Mouse (Mus musculus) midbrain, embryonic 10.5 days (tissue): Measurements from ENCODE around the gene Id3. TPM values are rescaled to one million over a fixed set of nuclear protein-coding genes. Genes with fewer than 3 reads are reported as not detected.

ENCODE experiments used
- DNase-seq: peaks from one replicate; pipeline ENCODE4 v3.0.0-alpha.2; 2017; ENCODE audit warnings: low spot score
- H3K27ac ChIP-seq: fragments of 300-500 bp; sonication (generic); replicated peaks from 2 replicates; pipeline ENCODE4 v1.5.1; 2016; ENCODE audit warnings: mild to moderate bottlenecking
- H3K27me3 ChIP-seq: fragments of 300-500 bp; sonication (generic); 2 replicates; pipeline ENCODE4 v1.6.1; 2016; ENCODE audit warnings: low read depth, mild to moderate bottlenecking; ENCODE audit not compliant: poor library complexity, severe bottlenecking
- H3K36me3 ChIP-seq: fragments of 300-500 bp; sonication (generic); 2 replicates; pipeline ENCODE4 v1.6.1; 2016; ENCODE audit warnings: mild to moderate bottlenecking, moderate library complexity
- H3K4me1 ChIP-seq: fragments of 300-500 bp; sonication (generic); 2 replicates; pipeline ENCODE4 v1.6.1; 2016
- H3K4me3 ChIP-seq: fragments of 300-500 bp; sonication (generic); 2 replicates; pipeline ENCODE4 v1.5.1; 2016; ENCODE audit warnings: mild to moderate bottlenecking, moderate library complexity
- H3K9me3 ChIP-seq: fragments of 300-500 bp; sonication (generic); replicated peaks from 2 replicates; pipeline ENCODE4 v1.6.1; 2016; ENCODE audit warnings: mild to moderate bottlenecking
- WGBS: fragments of 180-500 bp; shearing (Covaris S2); methylation state at CpG from one replicate; pipeline ENCODE4 v1.1.7; 2016; 5-methylcytosine and 5-hydroxymethylcytosine counted together
- polyA plus RNA-seq: library from polyadenylated mRNA; unstranded; fragments of >200 nt; fragmentation: Nextera tagmentation; extraction: Ambion mirVana; gene quantifications from 2 replicates; pipeline ENCODE4 v1.2.1, GENCODE M21; 2016

Gene Id3
- polyA plus RNA-seq, 1 experiment from 2014 or later, result 802 TPM

DNA sequence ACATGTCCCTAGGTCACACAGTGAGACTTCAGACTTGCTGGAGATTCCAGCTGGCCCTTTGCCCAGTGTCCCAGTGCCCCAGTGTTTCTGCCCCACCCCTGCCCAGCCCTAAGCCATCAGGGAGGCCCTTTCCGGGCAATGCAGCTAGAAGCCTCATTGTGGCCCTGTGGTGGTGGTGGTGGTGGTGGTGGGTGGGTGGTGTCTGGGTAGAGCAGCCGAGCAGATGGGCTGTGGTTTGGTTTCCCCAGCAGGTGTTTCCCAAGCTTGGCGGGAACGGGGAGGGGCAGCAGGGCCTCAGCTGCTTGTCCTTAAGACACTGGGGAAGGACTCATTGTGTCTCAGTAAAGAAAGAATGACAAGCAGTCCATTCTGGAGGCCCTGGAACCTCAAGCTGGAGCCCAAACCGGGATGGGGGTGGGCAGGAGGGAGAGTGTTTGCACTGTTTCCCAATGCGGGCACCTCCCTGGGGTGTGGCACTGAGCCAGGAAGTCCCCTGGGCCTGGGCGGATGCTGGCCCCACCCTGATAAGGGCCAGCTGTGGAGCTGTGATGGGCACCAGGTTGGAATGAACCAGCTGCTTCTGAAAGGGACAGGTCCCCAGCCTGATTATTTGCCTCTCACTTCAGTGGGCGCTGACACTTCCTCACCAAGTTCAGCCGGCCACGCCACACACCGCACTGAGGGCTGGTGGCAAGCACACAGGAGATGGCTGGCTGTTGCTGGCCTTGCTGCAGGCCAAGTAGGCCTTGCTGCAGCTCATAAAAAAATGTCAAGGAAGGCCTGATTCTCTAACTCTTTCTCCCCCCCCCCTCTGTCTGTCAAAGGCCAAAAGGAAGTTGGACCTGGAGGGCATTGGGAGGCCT lies 34.5 kb downstream of the Id3 start:
- H3K4me1 ChIP-seq, result peaks cover 83% of the 10 kb centered on the region
- H3K4me3 ChIP-seq, result 0 out of 2 replicates have a peak overlapping the region, but pooled peaks have one; percentile 7
- no peaks in the 10 kb centered on the region for H3K9me3 ChIP-seq
- 69% methylated on average over 11 of the region's 11 CpGs for WGBS
- DNase-seq, result no peak
- peaks cover 8% of the 10 kb centered on the region; the same call in 1 of the 2 replicates for H3K27me3 ChIP-seq
- peak overlapping the region; percentile 70 for H3K27ac ChIP-seq
- H3K36me3 ChIP-seq, result peaks cover 33% of the 10 kb centered on the region

GRCm38 (mm10) chr4:136178475-136178921 lies 35.2 kb downstream of the Id3 start:
- peak overlapping the region; percentile 70 for H3K27ac ChIP-seq
- H3K4me3 ChIP-seq, result no peak overlapping the region
- no peaks in the 10 kb centered on the region for H3K9me3 ChIP-seq
- peaks cover 39% of the 10 kb centered on the region for H3K36me3 ChIP-seq
- H3K4me1 ChIP-seq, result peaks cover 77% of the 10 kb centered on the region
- WGBS, result 88% methylated on average over 12 of the region's 12 CpGs
- DNase-seq, result no peak
- peaks cover 8% of the 10 kb centered on the region; the same call in 1 of the 2 replicates for H3K27me3 ChIP-seq

DNA sequence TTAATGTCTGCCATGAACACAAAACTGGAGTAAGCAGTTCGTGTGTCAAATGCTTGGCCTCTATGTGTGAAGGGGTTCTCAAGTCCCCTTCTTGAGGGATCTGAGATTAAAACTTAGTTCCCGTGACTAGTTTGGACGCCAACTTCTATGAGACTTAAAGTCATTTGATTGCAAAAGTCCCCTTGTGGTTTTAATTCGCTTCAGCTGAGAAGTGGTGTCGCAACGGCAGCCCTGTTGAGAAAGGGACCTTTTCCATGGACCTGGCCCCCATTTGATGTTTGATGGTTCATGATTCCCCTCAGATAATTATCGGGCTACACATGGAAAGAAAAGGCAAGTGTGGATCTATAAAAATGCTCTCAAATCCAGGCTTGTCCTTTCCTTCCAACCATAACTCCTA lies 36.2 kb downstream of the Id3 start:
- Histone ChIP-seq H3K36me3 (peaks cover 47% of the 10 kb centered on the region), H3K27me3 (peaks cover 8% of the 10 kb centered on the region; the same call in 1 of the 2 replicates), H3K4me3 (no peak overlapping the region), H3K27ac (no peak overlapping the region), H3K4me1 (peaks cover 67% of the 10 kb centered on the region), H3K9me3 (no peaks in the 10 kb centered on the region)
- no peak for DNase-seq
- 90% methylated on average over 7 of the region's 7 CpGs for WGBS

GRCm38 (mm10) chr4:136179998-136180397 lies 36.7 kb downstream of the Id3 start:
- H3K27me3 ChIP-seq, result peaks cover 8% of the 10 kb centered on the region; the same call in 1 of the 2 replicates
- WGBS, result 3% methylated on average over 15 of the region's 15 CpGs
- DNase-seq, result peak; percentile 89
- no peaks in the 10 kb centered on the region for H3K9me3 ChIP-seq
- H3K36me3 ChIP-seq, result peaks cover 50% of the 10 kb centered on the region
- H3K4me1 ChIP-seq, result peaks cover 62% of the 10 kb centered on the region
- peak overlapping the region; percentile 47 for H3K4me3 ChIP-seq
- H3K27ac ChIP-seq, result peak overlapping the region; percentile 79

DNA sequence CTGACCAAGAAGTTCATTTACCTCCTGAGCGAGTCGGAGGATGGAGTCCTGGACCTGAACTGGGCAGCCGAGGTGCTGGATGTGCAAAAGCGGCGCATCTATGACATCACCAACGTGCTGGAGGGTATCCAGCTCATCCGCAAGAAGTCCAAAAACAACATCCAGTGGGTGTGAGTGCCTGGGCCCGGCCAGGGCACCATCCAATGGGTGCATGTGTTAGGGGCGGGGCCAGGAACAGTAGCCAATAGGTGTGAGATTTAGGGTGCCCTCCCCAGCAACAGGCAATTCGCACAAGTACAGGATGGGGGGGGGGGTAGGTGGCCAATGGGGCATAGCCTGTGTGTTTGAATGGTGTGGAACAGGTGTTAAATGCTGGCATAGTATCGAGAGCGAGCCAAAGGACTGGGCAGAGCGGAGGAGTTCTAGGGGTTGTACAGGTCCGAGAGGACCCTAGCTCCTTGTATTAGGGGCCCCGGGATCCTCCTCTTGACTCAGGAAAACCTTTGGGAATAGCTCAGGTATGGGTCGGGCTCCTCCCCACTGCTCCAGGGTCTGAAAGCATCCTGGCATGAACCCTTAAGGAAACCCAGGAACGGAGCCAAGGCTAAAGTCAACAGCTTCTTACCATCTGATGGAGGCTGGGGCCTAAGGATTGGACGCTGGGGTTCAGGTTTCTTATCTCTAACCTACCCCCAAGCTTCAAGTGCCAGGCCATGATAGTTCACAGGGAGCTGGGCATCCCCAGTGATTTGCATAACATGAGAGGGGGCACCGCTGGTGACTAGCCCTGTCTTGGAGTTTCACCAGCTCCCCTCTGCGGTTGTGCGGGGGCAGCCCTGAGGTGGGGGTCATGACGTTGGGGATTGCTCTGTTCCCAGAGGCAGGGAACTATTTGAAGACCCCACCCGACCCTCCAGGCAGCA lies 37.4 kb downstream of the Id3 start:
- Histone ChIP-seq H3K9me3 (no peaks in the 10 kb centered on the region), H3K27ac (peak overlapping the region; percentile 79), H3K4me1 (peaks cover 55% of the 10 kb centered on the region), H3K4me3 (peak overlapping the region; percentile 47), H3K27me3 (peaks cover 8% of the 10 kb centered on the region; the same call in 1 of the 2 replicates), H3K36me3 (peaks cover 54% of the 10 kb centered on the region)
- WGBS, result 14% methylated on average over 23 of the region's 23 CpGs
- DNase-seq, result peak; percentile 51

DNA sequence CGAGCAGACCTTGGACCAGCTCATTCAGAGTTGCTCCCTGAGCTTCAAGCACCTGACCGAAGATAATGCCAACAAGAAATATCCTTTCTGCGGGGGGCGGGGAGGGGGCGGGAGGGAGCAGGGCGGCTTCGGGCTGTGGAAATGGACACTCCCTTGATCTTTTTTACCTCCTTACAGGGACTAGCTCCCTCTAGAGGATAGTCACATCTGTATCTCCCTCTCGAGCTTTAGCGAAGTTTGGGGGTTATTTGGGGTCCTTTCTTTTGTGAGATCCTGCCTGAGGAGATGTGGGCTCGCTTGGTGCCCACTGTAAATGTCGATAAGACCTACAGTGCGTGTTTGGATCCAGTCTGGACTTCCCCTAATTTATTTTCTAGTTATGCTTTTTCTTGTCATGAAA lies 38.1 kb downstream of the Id3 start:
- Histone ChIP-seq H3K4me3 (no peak overlapping the region), H3K4me1 (peaks cover 48% of the 10 kb centered on the region), H3K27ac (no peak overlapping the region), H3K9me3 (no peaks in the 10 kb centered on the region), H3K36me3 (peaks cover 61% of the 10 kb centered on the region), H3K27me3 (peaks cover 8% of the 10 kb centered on the region; the same call in 1 of the 2 replicates)
- 23% methylated on average over 12 of the region's 12 CpGs for WGBS
- no peak for DNase-seq

DNA sequence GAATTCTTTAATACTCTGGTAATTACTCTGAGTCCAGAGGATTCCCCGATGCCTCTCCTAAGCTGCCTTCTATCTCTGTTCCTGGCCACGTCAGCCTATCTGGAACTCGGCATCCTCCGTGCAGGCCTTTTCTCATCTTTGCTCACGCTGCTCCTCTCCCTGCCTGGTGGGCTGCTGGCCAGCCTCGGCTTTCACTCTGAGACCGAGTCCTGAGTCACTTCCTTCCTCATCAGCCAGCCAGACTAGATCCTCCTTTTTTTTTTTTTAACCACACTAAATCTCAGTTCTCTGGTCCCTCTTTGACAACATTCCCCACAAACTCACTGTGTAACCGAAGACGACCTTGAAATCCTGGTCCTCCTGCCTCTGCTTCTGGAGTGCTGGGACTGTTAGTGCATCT lies 42.1 kb downstream of the Id3 start:
- no peak overlapping the region for H3K4me3 ChIP-seq
- H3K4me1 ChIP-seq, result peaks cover 11% of the 10 kb centered on the region
- peaks cover 7% of the 10 kb centered on the region; the same call in 1 of the 2 replicates for H3K27me3 ChIP-seq
- 88% methylated on average over 9 of the region's 9 CpGs for WGBS
- peaks cover 81% of the 10 kb centered on the region for H3K36me3 ChIP-seq
- no peak overlapping the region for H3K27ac ChIP-seq
- H3K9me3 ChIP-seq, result no peaks in the 10 kb centered on the region
- DNase-seq, result no peak

DNA sequence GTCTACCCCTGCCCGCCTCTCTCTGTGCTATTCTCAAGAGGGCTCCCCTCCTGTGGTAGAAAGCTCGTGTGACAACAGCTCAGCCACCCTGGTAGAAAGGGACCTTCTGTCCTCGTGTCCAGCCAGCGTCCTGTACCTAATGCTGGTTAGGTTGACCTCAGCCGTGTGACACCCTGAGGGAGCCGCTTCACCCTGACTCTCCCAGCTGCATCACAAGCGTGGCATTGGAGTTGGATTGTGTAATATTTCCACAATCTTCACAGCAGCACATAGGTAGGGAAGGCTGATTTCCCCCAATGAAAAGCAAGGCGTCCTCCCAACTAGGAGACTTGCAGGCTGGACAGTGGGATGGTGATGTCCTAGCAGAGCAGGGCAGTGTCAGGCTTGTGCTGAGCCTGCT lies 43.0 kb downstream of the Id3 start:
- H3K27ac ChIP-seq, result no peak overlapping the region
- WGBS, result 90% methylated on average over 8 of the region's 8 CpGs
- no peaks in the 10 kb centered on the region for H3K9me3 ChIP-seq
- H3K4me1 ChIP-seq, result peaks cover 2% of the 10 kb centered on the region; the same call in 1 of the 2 replicates
- H3K27me3 ChIP-seq, result no peaks in the 10 kb centered on the region
- peaks cover 84% of the 10 kb centered on the region for H3K36me3 ChIP-seq
- DNase-seq, result no peak
- no peak overlapping the region for H3K4me3 ChIP-seq

DNA sequence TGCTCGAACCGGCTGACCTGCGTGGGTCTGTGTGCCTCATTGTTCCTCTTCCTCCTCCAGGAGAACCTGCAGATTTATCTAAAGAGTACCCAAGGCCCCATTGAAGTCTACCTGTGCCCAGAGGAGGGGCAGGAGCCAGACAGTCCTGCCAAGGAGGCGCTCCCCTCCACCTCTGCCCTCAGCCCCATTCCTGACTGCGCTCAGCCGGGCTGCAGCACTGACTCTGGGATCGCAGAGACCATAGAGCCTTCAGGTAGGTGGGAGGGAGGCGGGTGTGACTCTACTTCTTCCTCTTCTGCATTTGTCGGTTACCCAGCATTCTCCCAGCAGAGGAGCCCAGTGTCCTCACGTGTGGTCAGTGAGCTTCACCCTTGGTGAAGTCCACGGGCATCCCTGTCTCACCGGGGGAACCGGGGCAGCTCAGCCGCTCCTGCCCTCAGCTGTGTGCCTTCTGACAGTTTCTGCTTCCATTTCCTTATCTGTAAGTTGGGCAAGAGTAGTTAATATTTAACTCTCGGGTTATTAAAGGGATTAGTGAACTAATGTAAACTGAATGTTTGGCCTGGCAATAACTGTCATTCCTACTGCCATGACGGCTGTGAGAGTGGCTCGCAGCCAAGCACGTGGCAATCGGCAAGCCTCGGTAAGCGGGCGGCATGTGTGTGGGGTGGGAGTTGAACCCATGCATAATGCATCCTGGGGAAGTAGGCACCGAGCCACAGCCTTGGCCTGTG lies 43.6 kb downstream of the Id3 start:
- Histone ChIP-seq H3K9me3 (no peaks in the 10 kb centered on the region), H3K36me3 (peaks cover 90% of the 10 kb centered on the region), H3K27ac (no peak overlapping the region), H3K4me1 (no peaks in the 10 kb centered on the region), H3K27me3 (no peaks in the 10 kb centered on the region), H3K4me3 (no peak overlapping the region)
- 91% methylated on average over 23 of the region's 23 CpGs for WGBS
- DNase-seq, result no peak

- Histone ChIP-seq H3K27ac (no peak overlapping the region), H3K4me1 (no peaks in the 10 kb centered on the region), H3K36me3 (peaks cover 97% of the 10 kb centered on the region), H3K4me3 (no peak overlapping the region), H3K27me3 (no peaks in the 10 kb centered on the region), H3K9me3 (no peaks in the 10 kb centered on the region)
- 88% methylated on average over 6 of the region's 6 CpGs for WGBS
- DNase-seq, result no peak
Observed at GRCm38 (mm10) chr4:136188973-136189737, 45.9 kb downstream of the Id3 start.

DNA sequence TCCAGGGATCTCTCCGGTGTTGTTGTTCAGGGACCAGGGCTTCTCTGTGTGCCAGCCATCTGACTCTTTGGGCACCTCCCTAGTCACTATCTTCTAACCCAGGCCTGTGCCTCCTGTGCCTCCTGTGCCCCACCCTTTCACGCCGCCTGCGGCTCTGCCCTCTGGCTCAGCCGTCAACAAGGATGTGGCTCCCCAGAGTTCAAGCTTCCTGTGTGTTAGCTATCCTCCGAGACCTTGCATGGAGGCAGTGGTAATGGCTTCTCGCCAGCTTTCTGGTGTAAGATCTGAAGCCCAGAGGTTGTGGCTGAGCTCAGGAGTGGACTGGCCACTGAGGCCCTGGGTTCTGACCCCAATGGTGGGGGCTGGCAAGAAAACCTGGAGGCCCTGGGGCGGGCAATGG lies 46.6 kb downstream of the Id3 start:
- no peaks in the 10 kb centered on the region for H3K9me3 ChIP-seq
- H3K36me3 ChIP-seq, result peaks cover 97% of the 10 kb centered on the region
- H3K27ac ChIP-seq, result no peak overlapping the region
- H3K4me3 ChIP-seq, result no peak overlapping the region
- DNase-seq, result no peak
- H3K4me1 ChIP-seq, result 0 out of 2 replicates have a peak, but pooled peaks cover 2% of the 10 kb centered on the region
- 89% methylated on average over 8 of the region's 8 CpGs for WGBS
- no peaks in the 10 kb centered on the region for H3K27me3 ChIP-seq
